In the genomic region with DNA sequence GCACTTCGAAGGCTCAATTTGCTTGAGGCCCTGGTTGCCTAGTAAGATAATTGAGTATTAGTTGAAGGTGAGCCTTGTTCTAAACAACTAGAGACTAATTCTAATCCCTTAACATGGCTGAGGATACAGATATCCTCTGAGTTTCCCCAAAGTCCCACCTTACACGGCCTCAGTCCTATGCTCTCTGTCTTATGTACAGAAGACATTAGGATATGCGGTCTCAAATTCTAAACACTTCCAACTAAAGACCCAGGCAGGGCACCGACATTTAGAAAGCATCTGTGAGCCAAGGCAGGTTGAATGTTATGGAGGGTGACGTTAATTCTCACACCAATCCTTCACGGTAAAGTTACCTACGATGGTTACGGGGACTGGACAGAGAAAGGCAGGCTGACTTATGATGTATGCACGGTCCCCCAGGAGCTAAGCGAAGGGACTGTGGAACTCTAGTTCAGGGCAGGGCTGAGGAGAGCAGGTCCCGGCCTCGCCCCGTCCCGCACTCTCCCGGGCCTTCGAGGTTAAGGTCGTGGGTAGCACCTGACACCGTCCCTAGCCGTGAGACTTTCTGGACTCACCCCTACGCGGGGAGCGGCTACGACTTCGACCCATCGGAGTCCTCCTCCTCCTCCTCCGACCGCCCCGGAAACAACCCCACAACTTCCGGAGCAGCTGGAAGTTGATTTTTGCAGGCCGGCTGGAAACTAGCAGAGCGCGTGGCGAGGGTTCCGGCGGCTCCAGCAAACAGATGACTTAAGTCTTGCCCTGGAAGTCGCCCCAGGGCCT, we compare ENCODE assay signal across 1 mouse cellular context.
TF ChIP-seq lines count a peak whose summit lies in the region.

Snrnp27 (minus strand) TSS at position 651 of the 783 bp plus-strand sequence.

TF ChIP-seq in C2C12, 6 proteins besides CTCF, POLR2A, EP300 and RAD21 (continued from another document):
- TF ChIP-seq FOSL1 (IDR thresholded peaks at IDR 0.05; ENCODE audit: insufficient read depth, low read length, poor library complexity, severe bottlenecking): no peak
TF ChIP-seq in C2C12: peak in this region for 0.
